Mouse (Mus musculus): ENCODE results near the gene Map3k10. TPM values are rescaled to one million over a fixed set of nuclear protein-coding genes. Genes with fewer than 3 reads are reported as not detected.

Map3k10 gene
- polyA plus RNA-seq (2015; fragmentation: Nextera tagmentation; extraction: Ambion mirVana) = 9.3 and 13.0 TPM in 2 replicates

DNA sequence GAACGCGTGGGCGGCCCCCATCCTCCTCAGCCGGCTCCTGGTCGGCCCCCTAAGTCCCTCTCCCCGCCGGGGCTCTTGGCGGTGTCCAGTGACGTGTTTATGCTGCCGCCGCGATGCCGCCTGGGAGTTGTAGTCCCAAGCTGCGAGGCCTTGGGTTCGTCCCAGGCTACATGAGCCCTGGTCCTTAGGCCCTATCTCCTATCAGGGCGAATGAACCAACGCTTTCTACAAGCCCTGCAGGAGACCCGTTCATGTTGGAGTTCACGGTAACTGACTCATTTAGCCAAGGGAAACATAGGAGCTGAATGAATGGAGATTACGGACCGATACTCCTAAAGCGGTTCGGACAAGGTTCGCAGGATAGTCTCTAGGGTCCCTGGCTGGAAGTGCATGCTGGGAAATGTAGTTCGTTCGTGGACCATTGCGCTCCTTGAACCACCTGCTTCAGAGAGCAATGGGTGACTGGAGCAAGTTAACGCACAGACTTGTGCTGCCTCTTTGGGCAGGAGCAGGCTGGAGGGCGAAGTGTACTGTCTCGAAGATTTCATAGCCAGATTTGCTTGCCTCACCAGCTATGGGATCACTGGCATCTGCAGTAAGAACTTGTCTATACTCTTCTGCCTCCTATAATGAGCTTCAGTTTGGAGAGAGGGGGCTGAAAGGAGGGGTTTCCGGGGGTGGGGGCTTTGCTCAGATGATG lies at the start of gene Map3k10:
Map3k10 (minus strand) TSS at position 77 of the 700 bp plus-strand sequence.
- Histone ChIP-seq H3K9ac (peak within 1 kb of the TSS; percentile 90), H3K4me3 (peak within 1 kb of the TSS; percentile 93), H3K4me2 (peak within 1 kb of the TSS; percentile 95), H3K9me3 (no peaks in the 10 kb centered on the region), H3K27me3 (no peaks in the 10 kb centered on the region), H3K27ac (peak within 1 kb of the TSS; percentile 94), H3K4me1 (peaks cover 26% of the 10 kb centered on the region), H3K36me3 (peaks cover 22% of the 10 kb centered on the region; the same call in 1 of the 2 replicates)
- ATAC-seq (ENCODE audit: insufficient number of reproducible peaks, insufficient read depth, low FRiP score, low TSS enrichment, low read depth) = peak; percentile 94
- WGBS = under 1% methylated on average over 31 of the region's 31 CpGs

DNA sequence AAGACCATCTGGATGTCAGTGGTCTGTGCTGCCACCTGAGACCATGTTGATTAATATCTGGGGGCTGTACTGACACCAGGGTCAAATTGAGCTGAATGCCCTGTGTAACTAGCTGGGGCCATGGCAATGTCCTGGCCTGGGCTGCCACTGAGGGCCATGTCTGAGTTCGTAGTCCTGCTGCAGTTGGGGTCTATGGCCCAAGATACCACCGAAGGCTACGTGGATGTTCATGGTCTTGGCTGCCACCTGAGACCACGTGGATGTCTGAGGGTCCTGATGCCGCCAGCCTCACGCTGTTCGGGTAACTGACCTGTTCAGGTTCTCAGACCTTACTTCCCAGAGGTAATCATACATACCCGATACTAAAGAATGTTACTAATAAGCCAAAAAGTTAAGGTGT lies 47.6 kb upstream of the Map3k10 start:
- Histone ChIP-seq H3K27ac (no peak overlapping the region), H3K36me3 (no peaks in the 10 kb centered on the region), H3K4me3 (no peak overlapping the region), H3K4me2 (no peak overlapping the region), H3K27me3 (no peaks in the 10 kb centered on the region), H3K9ac (no peak overlapping the region), H3K4me1 (no peaks in the 10 kb centered on the region), H3K9me3 (no peaks in the 10 kb centered on the region)
- WGBS = 89% methylated on average over 8 of the region's 8 CpGs
- no peak for ATAC-seq (ENCODE audit: insufficient number of reproducible peaks, insufficient read depth, low FRiP score, low TSS enrichment, low read depth)

GRCm38 (mm10) chr7:27710402-27710801 lies 36.0 kb upstream of the Map3k10 start:
- H3K9me3 ChIP-seq = 0 out of 2 replicates have a peak, but pooled peaks cover 8% of the 10 kb centered on the region
- no peak overlapping the region for H3K27ac ChIP-seq
- no peaks in the 10 kb centered on the region for H3K4me1 ChIP-seq
- H3K36me3 ChIP-seq = no peaks in the 10 kb centered on the region
- no peak overlapping the region for H3K4me3 ChIP-seq
- no peak overlapping the region for H3K4me2 ChIP-seq
- WGBS = 81% methylated on average over 7 of the region's 7 CpGs
- no peaks in the 10 kb centered on the region for H3K27me3 ChIP-seq
- no peak for ATAC-seq (ENCODE audit: insufficient number of reproducible peaks, insufficient read depth, low FRiP score, low TSS enrichment, low read depth)
- H3K9ac ChIP-seq = no peak overlapping the region

DNA sequence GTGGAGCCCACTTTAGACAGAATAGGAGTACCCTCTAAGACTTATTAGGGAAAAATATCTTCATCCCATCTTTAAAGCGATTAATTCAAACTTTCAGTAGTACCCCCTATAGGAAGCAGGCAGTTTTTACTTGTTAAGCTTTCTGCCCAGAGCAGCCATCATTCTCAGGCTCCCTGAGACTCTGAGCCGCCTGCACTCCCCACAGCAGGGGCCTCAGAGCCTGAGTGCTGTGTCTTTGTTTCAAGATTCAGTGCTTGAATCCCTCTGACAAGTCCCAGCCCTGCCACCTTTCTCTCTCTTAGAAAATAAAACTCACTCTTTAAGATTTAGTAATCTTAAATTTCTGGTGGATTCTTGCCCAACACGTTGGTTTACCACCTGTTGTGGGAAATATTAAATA lies 22.3 kb upstream of the Map3k10 start:
- H3K27ac ChIP-seq = no peak overlapping the region
- H3K4me1 ChIP-seq = no peaks in the 10 kb centered on the region
- no peak for ATAC-seq (ENCODE audit: insufficient number of reproducible peaks, insufficient read depth, low FRiP score, low TSS enrichment, low read depth)
- 35% methylated on average over 3 of the region's 3 CpGs for WGBS
- no peak overlapping the region for H3K4me3 ChIP-seq
- no peak overlapping the region for H3K9ac ChIP-seq
- no peaks in the 10 kb centered on the region for H3K9me3 ChIP-seq
- H3K36me3 ChIP-seq = no peaks in the 10 kb centered on the region
- H3K27me3 ChIP-seq = no peaks in the 10 kb centered on the region
- no peak overlapping the region for H3K4me2 ChIP-seq

DNA sequence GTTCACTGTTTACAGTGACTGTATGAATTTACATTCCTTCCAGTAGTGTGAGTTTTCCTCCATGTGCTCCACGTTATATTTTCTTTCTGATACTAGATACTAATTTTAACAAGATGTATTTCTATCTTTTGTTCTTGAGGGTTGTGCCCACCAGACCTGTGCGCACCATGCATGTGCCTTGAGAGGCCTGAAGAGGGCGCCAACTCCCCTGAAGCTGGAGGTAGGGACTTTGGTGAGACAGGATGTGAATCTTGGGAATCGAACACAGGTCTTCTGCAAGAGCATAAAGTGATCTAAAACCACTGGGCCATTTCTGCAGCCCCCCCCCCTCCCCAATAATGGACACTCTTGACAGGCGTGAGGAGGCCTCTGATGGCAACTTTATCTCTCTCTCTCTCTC lies 16.7 kb upstream of the Map3k10 start:
- no peak for ATAC-seq (ENCODE audit: insufficient number of reproducible peaks, insufficient read depth, low FRiP score, low TSS enrichment, low read depth)
- H3K27me3 ChIP-seq = no peaks in the 10 kb centered on the region
- peaks cover 15% of the 10 kb centered on the region for H3K4me1 ChIP-seq
- H3K9me3 ChIP-seq = no peaks in the 10 kb centered on the region
- H3K9ac ChIP-seq = no peak overlapping the region
- no peak overlapping the region for H3K27ac ChIP-seq
- H3K4me3 ChIP-seq = no peak overlapping the region
- WGBS = 44% methylated on average over 5 of the region's 5 CpGs
- no peak overlapping the region for H3K4me2 ChIP-seq
- no peaks in the 10 kb centered on the region for H3K36me3 ChIP-seq

- under 1% methylated on average over 19 of the region's 19 CpGs for WGBS
- H3K4me2 ChIP-seq = peak within 1 kb of the TSS; percentile 67
- H3K4me3 ChIP-seq = peak within 1 kb of the TSS; percentile 49
- H3K27ac ChIP-seq = peak within 1 kb of the TSS; percentile 77
- peaks cover 21% of the 10 kb centered on the region for H3K4me1 ChIP-seq
- no peaks in the 10 kb centered on the region for H3K36me3 ChIP-seq
- peak within 1 kb of the TSS; percentile 79 for H3K9ac ChIP-seq
- H3K27me3 ChIP-seq = no peaks in the 10 kb centered on the region
- peak; percentile 99 for ATAC-seq (ENCODE audit: insufficient number of reproducible peaks, insufficient read depth, low FRiP score, low TSS enrichment, low read depth)
- no peaks in the 10 kb centered on the region for H3K9me3 ChIP-seq
Observed at GRCm38 (mm10) chr7:27688815-27689612, 14.6 kb upstream of the Map3k10 start, which contains the start of gene Zfp607b. Zfp607b (plus strand) TSS chr7:27689340.

GRCm38 (mm10) chr7:27688246-27688788 lies 13.9 kb upstream of the Map3k10 start:
- peak overlapping the region; percentile 49 for H3K4me3 ChIP-seq
- H3K4me1 ChIP-seq = peaks cover 21% of the 10 kb centered on the region
- peak overlapping the region; percentile 67 for H3K4me2 ChIP-seq
- peak overlapping the region; percentile 77 for H3K27ac ChIP-seq
- H3K9me3 ChIP-seq = no peaks in the 10 kb centered on the region
- peak overlapping the region; percentile 79 for H3K9ac ChIP-seq
- ATAC-seq (ENCODE audit: insufficient number of reproducible peaks, insufficient read depth, low FRiP score, low TSS enrichment, low read depth) = no peak
- 31% methylated on average over 14 of the region's 14 CpGs for WGBS
- H3K36me3 ChIP-seq = no peaks in the 10 kb centered on the region
- H3K27me3 ChIP-seq = no peaks in the 10 kb centered on the region

DNA sequence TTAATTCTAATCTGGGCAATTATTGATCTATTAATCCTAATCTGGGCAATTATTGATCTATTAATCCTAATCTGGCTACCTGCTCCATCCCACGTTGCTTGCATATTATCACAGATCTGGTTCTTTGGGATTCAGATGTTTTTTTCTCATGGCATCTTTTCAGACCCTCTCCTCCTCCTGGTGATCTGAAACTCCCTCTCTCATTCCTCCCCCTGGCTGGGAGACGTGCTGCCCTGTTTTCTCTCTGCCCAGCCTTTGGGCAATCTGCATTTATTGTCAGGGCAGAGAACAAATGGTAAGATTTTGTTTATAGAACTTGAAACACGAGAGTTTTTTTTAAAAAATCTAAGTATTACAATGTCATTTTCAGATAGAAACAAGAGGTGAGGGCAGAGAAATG lies 13.4 kb upstream of the Map3k10 start:
- peak overlapping the region; percentile 67 for H3K4me2 ChIP-seq
- no peak overlapping the region for H3K27ac ChIP-seq
- H3K27me3 ChIP-seq = no peaks in the 10 kb centered on the region
- no peaks in the 10 kb centered on the region for H3K9me3 ChIP-seq
- H3K4me1 ChIP-seq = peaks cover 21% of the 10 kb centered on the region
- ATAC-seq (ENCODE audit: insufficient number of reproducible peaks, insufficient read depth, low FRiP score, low TSS enrichment, low read depth) = no peak
- WGBS = 68% methylated on average over 3 of the region's 3 CpGs
- H3K9ac ChIP-seq = 0 out of 2 replicates have a peak overlapping the region, but pooled peaks have one; percentile 79
- no peaks in the 10 kb centered on the region for H3K36me3 ChIP-seq
- H3K4me3 ChIP-seq = peak overlapping the region; percentile 49; the same call in 1 of the 2 replicates

GRCm38 (mm10) chr7:27687043-27687442 lies 12.6 kb upstream of the Map3k10 start:
- no peaks in the 10 kb centered on the region for H3K9me3 ChIP-seq
- H3K4me1 ChIP-seq = peaks cover 21% of the 10 kb centered on the region
- H3K4me2 ChIP-seq = no peak overlapping the region
- no peaks in the 10 kb centered on the region for H3K27me3 ChIP-seq
- WGBS = 90% methylated on average over 1 of the region's 1 CpGs
- no peak overlapping the region for H3K4me3 ChIP-seq
- no peak overlapping the region for H3K9ac ChIP-seq
- ATAC-seq (ENCODE audit: insufficient number of reproducible peaks, insufficient read depth, low FRiP score, low TSS enrichment, low read depth) = no peak
- no peak overlapping the region for H3K27ac ChIP-seq
- H3K36me3 ChIP-seq = no peaks in the 10 kb centered on the region

- Histone ChIP-seq H3K9me3 (no peaks in the 10 kb centered on the region), H3K27ac (no peak overlapping the region), H3K4me2 (peak overlapping the region; percentile 50), H3K36me3 (no peaks in the 10 kb centered on the region), H3K27me3 (no peaks in the 10 kb centered on the region), H3K9ac (peak overlapping the region; percentile 46), H3K4me3 (peak overlapping the region; percentile 16; the same call in 1 of the 2 replicates), H3K4me1 (peaks cover 21% of the 10 kb centered on the region)
- WGBS = 1% methylated on average over 6 of the region's 6 CpGs
- ATAC-seq (ENCODE audit: insufficient number of reproducible peaks, insufficient read depth, low FRiP score, low TSS enrichment, low read depth) = no peak
Observed at GRCm38 (mm10) chr7:27685681-27686080, 11.3 kb upstream of the Map3k10 start.

GRCm38 (mm10) chr7:27685220-27685619 lies 10.8 kb upstream of the Map3k10 start:
- no peak for ATAC-seq (ENCODE audit: insufficient number of reproducible peaks, insufficient read depth, low FRiP score, low TSS enrichment, low read depth)
- no peak overlapping the region for H3K27ac ChIP-seq
- H3K9me3 ChIP-seq = no peaks in the 10 kb centered on the region
- peak overlapping the region; percentile 16; the same call in 1 of the 2 replicates for H3K4me3 ChIP-seq
- peak overlapping the region; percentile 46 for H3K9ac ChIP-seq
- H3K4me1 ChIP-seq = peaks cover 17% of the 10 kb centered on the region
- WGBS = 38% methylated on average over 5 of the region's 5 CpGs
- peak overlapping the region; percentile 50 for H3K4me2 ChIP-seq
- no peaks in the 10 kb centered on the region for H3K27me3 ChIP-seq
- H3K36me3 ChIP-seq = no peaks in the 10 kb centered on the region

All from embryonic facial prominence, embryonic 13.5 days (tissue).